Mouse (Mus musculus): ENCODE data around the gene Emc1. TPM values are rescaled to one million over a fixed set of nuclear protein-coding genes. Genes with fewer than 3 reads are reported as not detected.

Gene Emc1
- polyA plus RNA-seq, 1 experiment: 13.6 TPM

- Histone ChIP-seq H3K4me1 (ENCODE audit: control insufficient read depth, insufficient read depth, insufficient read length, low read length) (no peaks in the 10 kb centered on the region), H3K27ac (ENCODE audit: insufficient read depth, low read depth, low read length) (no peak overlapping the region), H3K36me3 (ENCODE audit: control insufficient read depth, insufficient read depth, low read length) (peaks cover 90% of the 10 kb centered on the region), H3K4me3 (ENCODE audit: low read depth, low read length) (no peak overlapping the region), H3K27me3 (ENCODE audit: control insufficient read depth, insufficient read depth, low read length) (no peaks in the 10 kb centered on the region)
- 44% methylated on average over 2 of the region's 2 CpGs for WGBS
- TF ChIP-seq POLR2A (IDR thresholded peaks at IDR 0.05; ENCODE audit: low read depth, low read length) (no peak), CTCF (IDR thresholded peaks at IDR 0.05; ENCODE audit: extremely low read depth, insufficient read length, insufficient replicate concordance, low read depth, low read length) (no peak)
These were observed 70.9 kb downstream of the Emc1 start for GRCm38 (mm10) chr4:139423270-139423669.

Other genes with a start within 250 kb of the Emc1 start
- 15.4 and 29.4 TPM in 2 replicates for gene Minos1, start 221.5 kb upstream of the Emc1 start, polyA plus RNA-seq (2012; rRNA removed)
- gene Capzb, start 159.7 kb upstream of the Emc1 start, polyA plus RNA-seq (2012; rRNA removed): 159 and 390 TPM in 2 replicates
- 26.4 and 49.8 TPM in 2 replicates for gene Pqlc2, start 41.9 kb upstream of the Emc1 start, polyA plus RNA-seq (2012; rRNA removed)
- gene Akr7a5, start 41.8 kb upstream of the Emc1 start, polyA plus RNA-seq (2012; rRNA removed): 136 and 209 TPM in 2 replicates
- 8.0 and 8.4 TPM in 2 replicates for gene Mrto4, start within 50 bp of the Emc1 start, polyA plus RNA-seq (2012; rRNA removed)
- gene Ubr4, start within 50 bp of the Emc1 start, polyA plus RNA-seq (2012; rRNA removed): 96.1 and 199 TPM in 2 replicates
- gene Iffo2, start 178.0 kb downstream of the Emc1 start, polyA plus RNA-seq (2012; rRNA removed): 2.6 and 3.3 TPM in 2 replicates